Mouse (Mus musculus) myocyte (in vitro differentiated cells): Measurements from ENCODE around the gene Trpm6. TPM values are rescaled to one million over a fixed set of nuclear protein-coding genes. Genes with fewer than 3 reads are reported as not detected.

Experiments
- H3K27me3 ChIP-seq: one replicate; pipeline ENCODE4 v1.6.1; 2011; ENCODE audit not compliant: control insufficient read depth, insufficient read depth, insufficient read length
- H3K36me3 ChIP-seq: one replicate; pipeline ENCODE4 v1.6.1; 2011; ENCODE audit not compliant: control insufficient read depth, insufficient read depth
- H3K4me2 ChIP-seq: one replicate; pipeline ENCODE4 v1.6.1; 2011; ENCODE audit warnings: low read depth, control low read depth
- H3K4me3 ChIP-seq: one replicate; pipeline ENCODE4 v1.5.1; 2011; ENCODE audit warnings: mild to moderate bottlenecking, control low read depth, moderate library complexity
- H3K79me2 ChIP-seq: one replicate; pipeline ENCODE4 v1.6.1; 2011; ENCODE audit not compliant: control insufficient read depth, insufficient read depth
- H3ac ChIP-seq: one replicate; pipeline ENCODE4 v1.6.1; 2011; ENCODE audit not compliant: control insufficient read depth, insufficient read length
- CEBPB ChIP-seq: IDR thresholded peaks from 2 replicates; pipeline ENCODE4 v1.6.1; 2011; ENCODE audit warnings: mild to moderate bottlenecking, moderate library complexity; ENCODE audit not compliant: poor library complexity, insufficient read depth, severe bottlenecking
- E2F4 ChIP-seq: IDR thresholded peaks from one replicate; pipeline ENCODE4 v1.6.1; 2011; ENCODE audit warnings: mild to moderate bottlenecking, control low read depth, moderate library complexity; ENCODE audit not compliant: insufficient read depth
- MAX ChIP-seq: IDR thresholded peaks from one replicate; pipeline ENCODE4 v1.6.1; 2011; ENCODE audit warnings: low read depth, mild to moderate bottlenecking, control low read depth
- MYOD1 ChIP-seq, 3 experiments: IDR thresholded peaks; one replicate each; pipeline ENCODE4 v1.6.1; 2011; ENCODE audit warnings: control low read depth in 2 of 3, low read depth in 2 of 3, mild to moderate bottlenecking in 2 of 3, moderate library complexity in 1 of 3; ENCODE audit not compliant: insufficient read length in 2 of 3, control insufficient read depth in 1 of 3
- MYOG ChIP-seq, 3 experiments: IDR thresholded peaks; one replicate each; pipeline ENCODE4 v1.6.1; 2011; ENCODE audit warnings: control low read depth in 2 of 3, low read depth in 2 of 3, mild to moderate bottlenecking in 2 of 3; ENCODE audit not compliant: insufficient read length in 2 of 3, control insufficient read depth in 1 of 3, insufficient read depth in 1 of 3
- POLR2A ChIP-seq: IDR thresholded peaks from one replicate; pipeline ENCODE4 v1.6.1; 2011; ENCODE audit warnings: low read depth, mild to moderate bottlenecking, control low read depth, moderate library complexity; ENCODE audit not compliant: insufficient read length
- POLR2AphosphoS2 ChIP-seq: IDR thresholded peaks from one replicate; pipeline ENCODE4 v1.6.1; 2011; ENCODE audit warnings: low read depth, control low read depth; ENCODE audit not compliant: insufficient read length
- REST ChIP-seq: IDR thresholded peaks from one replicate; pipeline ENCODE4 v1.6.1; 2011; ENCODE audit warnings: mild to moderate bottlenecking, control low read depth, moderate library complexity; ENCODE audit not compliant: insufficient read depth, insufficient read length
- SRF ChIP-seq: IDR thresholded peaks from one replicate; pipeline ENCODE4 v1.6.1; 2011; ENCODE audit warnings: low read depth; ENCODE audit not compliant: control insufficient read depth, insufficient read length
- TCF12 ChIP-seq: IDR thresholded peaks from one replicate; pipeline ENCODE4 v1.6.1; 2011; ENCODE audit warnings: mild to moderate bottlenecking, control low read depth; ENCODE audit not compliant: poor library complexity, insufficient read depth, severe bottlenecking
- TCF3 ChIP-seq: IDR thresholded peaks from one replicate; pipeline ENCODE4 v1.6.1; 2011; ENCODE audit warnings: low read depth, control low read depth; ENCODE audit not compliant: insufficient read length
- USF1 ChIP-seq: IDR thresholded peaks from one replicate; pipeline ENCODE4 v1.6.1; 2011; ENCODE audit warnings: low read depth, mild to moderate bottlenecking, control low read depth, moderate library complexity
- polyA plus RNA-seq: library from polyadenylated mRNA; unstranded; fragments of >200 nt; fragmentation: generic; extraction: Trizol; gene quantifications from one replicate; pipeline ENCODE4 v1.2.1, GENCODE M21; 2012; ENCODE audit warnings: missing spikeins

Gene Trpm6
- polyA plus RNA-seq, 1 experiment, result 0.08 TPM

- no peak for TF ChIP-seq E2F4
- no peak for TF ChIP-seq TCF12
- TF ChIP-seq SRF, result no peak
- no peak overlapping the region for H3K4me2 ChIP-seq
- no peak overlapping the region for H3K4me3 ChIP-seq
- H3K36me3 ChIP-seq, result no peaks in the 10 kb centered on the region
- H3ac ChIP-seq, result no peak overlapping the region
- H3K79me2 ChIP-seq, result no peaks in the 10 kb centered on the region
- no peaks in the 10 kb centered on the region for H3K27me3 ChIP-seq
These were observed 24.3 kb downstream of the Trpm6 start for GRCm38 (mm10) chr19:18774085-18774484.

- H3K79me2 ChIP-seq, result no peaks in the 10 kb centered on the region
- no peak overlapping the region for H3K4me3 ChIP-seq
- H3K36me3 ChIP-seq, result no peaks in the 10 kb centered on the region
- H3K27me3 ChIP-seq, result no peaks in the 10 kb centered on the region
- no peak overlapping the region for H3ac ChIP-seq
- TF ChIP-seq POLR2A (no peak), CEBPB (no peak), SRF (no peak), REST (no peak), TCF3 (no peak), USF1 (no peak), MYOG (IDR thresholded peaks at IDR 0.05; ENCODE audit: control insufficient read depth in 1 of 3, insufficient read depth in 1 of 3, insufficient read length in 2 of 3, low read depth in 2 of 3) (no peak), E2F4 (no peak), MYOD1 (IDR thresholded peaks at IDR 0.05; ENCODE audit: control insufficient read depth in 1 of 3, insufficient read length in 2 of 3, low read depth in 2 of 3) (no peak), TCF12 (no peak), POLR2AphosphoS2 (no peak), MAX (no peak)
- H3K4me2 ChIP-seq, result no peak overlapping the region
These were observed 49.9 kb downstream of the Trpm6 start for GRCm38 (mm10) chr19:18799646-18800045.

- H3K36me3 ChIP-seq, result no peaks in the 10 kb centered on the region
- H3K27me3 ChIP-seq, result no peaks in the 10 kb centered on the region
- H3ac ChIP-seq, result no peak overlapping the region
- TF ChIP-seq MAX (no peak), SRF (no peak), CEBPB (no peak), REST (no peak), E2F4 (no peak), TCF3 (no peak), USF1 (no peak)
- H3K4me2 ChIP-seq, result no peak overlapping the region
- no peak overlapping the region for H3K4me3 ChIP-seq
- H3K79me2 ChIP-seq, result no peaks in the 10 kb centered on the region
These were observed 61.5 kb downstream of the Trpm6 start for GRCm38 (mm10) chr19:18811264-18811663.

GRCm38 (mm10) chr19:18815170-18815569 is 65.4 kb downstream of the Trpm6 start:
- no peaks in the 10 kb centered on the region for H3K27me3 ChIP-seq
- H3K4me2 ChIP-seq, result no peak overlapping the region
- no peaks in the 10 kb centered on the region for H3K36me3 ChIP-seq
- H3K4me3 ChIP-seq, result no peak overlapping the region
- H3K79me2 ChIP-seq, result no peaks in the 10 kb centered on the region
- TF ChIP-seq MYOG (IDR thresholded peaks at IDR 0.05; ENCODE audit: control insufficient read depth in 1 of 3, insufficient read depth in 1 of 3, insufficient read length in 2 of 3, low read depth in 2 of 3) (no peak), POLR2A (no peak)
- H3ac ChIP-seq, result no peak overlapping the region

- Histone ChIP-seq H3K27me3 (no peaks in the 10 kb centered on the region), H3K4me2 (no peak overlapping the region)
These were observed 67.6 kb downstream of the Trpm6 start for GRCm38 (mm10) chr19:18817425-18817824.

More at GRCm38 (mm10) chr19:18817425-18817824, 67.6 kb downstream of the Trpm6 start:
- TF ChIP-seq POLR2AphosphoS2 (no peak), CEBPB (no peak), TCF12 (no peak), MYOG (IDR thresholded peaks at IDR 0.05; ENCODE audit: control insufficient read depth in 1 of 3, insufficient read depth in 1 of 3, insufficient read length in 2 of 3, low read depth in 2 of 3) (no peak), POLR2A (no peak), TCF3 (no peak), MYOD1 (IDR thresholded peaks at IDR 0.05; ENCODE audit: control insufficient read depth in 1 of 3, insufficient read length in 2 of 3, low read depth in 2 of 3) (no peak), E2F4 (no peak), REST (no peak), SRF (no peak)
- H3ac ChIP-seq, result no peak overlapping the region
- H3K4me3 ChIP-seq, result no peak overlapping the region
- H3K36me3 ChIP-seq, result no peaks in the 10 kb centered on the region
- H3K79me2 ChIP-seq, result no peaks in the 10 kb centered on the region
